Mouse (Mus musculus) brain, embryonic 14.5 days (tissue): Measurements from ENCODE around the gene Gpx3.

ENCODE experiments used
- CTCF ChIP-seq: fragments of 200-500 bp; IDR thresholded peaks from 2 replicates; pipeline ENCODE4 v1.5.1; 2012; ENCODE audit warnings: inconsistent platforms, mild to moderate bottlenecking, moderate library complexity, borderline replicate concordance; ENCODE audit not compliant: insufficient read depth, insufficient read length; ENCODE audit errors: extremely low read depth
- POLR2A ChIP-seq: fragments of 200-500 bp; IDR thresholded peaks from 2 replicates; pipeline ENCODE4 v1.6.1; 2012; ENCODE audit warnings: mild to moderate bottlenecking, inconsistent platforms, borderline replicate concordance; ENCODE audit not compliant: poor library complexity, insufficient read depth, insufficient read length, severe bottlenecking; ENCODE audit errors: extremely low read depth

DNA sequence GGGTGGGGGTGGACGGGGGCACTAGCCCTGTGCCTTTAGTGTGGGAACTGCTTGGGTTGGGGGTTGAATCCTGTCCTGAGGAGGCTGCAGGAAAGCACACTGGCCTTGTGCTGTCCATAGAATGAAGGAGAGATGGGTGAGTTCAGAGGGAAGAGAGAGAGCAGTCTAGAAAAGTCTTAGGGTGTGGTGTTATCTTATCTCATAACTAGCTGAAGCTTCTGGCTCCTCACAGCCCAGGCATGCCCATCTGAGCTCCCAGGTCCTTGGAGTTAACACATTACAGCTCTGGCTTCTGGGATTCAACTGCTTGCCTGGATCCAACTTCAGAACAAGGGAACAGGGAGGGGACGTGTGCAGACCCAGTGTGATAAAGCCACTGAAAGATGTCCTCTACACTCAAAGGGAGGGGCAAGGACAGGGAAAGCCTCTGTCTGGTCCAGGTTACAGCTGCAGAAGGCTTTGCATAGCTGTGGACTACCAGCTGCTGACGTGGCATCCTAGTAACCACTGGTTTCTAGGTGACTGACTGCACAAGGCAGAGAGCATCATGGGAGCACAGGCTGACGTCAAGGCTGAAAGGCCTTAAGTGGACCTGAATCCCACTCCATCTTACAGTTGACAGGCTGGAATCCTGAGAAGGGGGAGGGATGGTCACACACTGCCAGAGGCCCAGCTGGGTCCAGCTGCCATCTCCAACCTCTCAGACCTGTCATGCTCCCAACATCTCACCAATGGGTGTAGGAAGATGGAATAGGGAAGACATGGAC is 1.9 kb downstream of the Gpx3 start:
- no peak for TF ChIP-seq CTCF
- no peak for TF ChIP-seq POLR2A
